Comparison of ENCODE assay signal across 8 mouse cellular contexts in genomic region chr7:45127700-45128224, GRCm38 (mm10). TPM values are rescaled to one million over a fixed set of nuclear protein-coding genes. Genes with fewer than 3 reads are reported as not detected.
A peak's percentile ranks its signal among the peaks of the same experiment; 100 is the strongest.
DNase-seq lines count a peak whose midpoint lies in the region; ATAC-seq and TF ChIP-seq lines count a peak whose summit lies in the region.

No protein-coding gene starts in this region.

- H3K9me3 ChIP-seq in limb, embryonic 14.5 days (ENCODE audit: control insufficient read depth, low read length): no peaks in the 10 kb centered on the region
- H3K9me3 ChIP-seq in stomach, embryonic 16.5 days (replicated peaks; ENCODE audit: control insufficient read depth, low read length): no peaks in the 10 kb centered on the region

- ATAC-seq in limb, embryonic 14.5 days (ENCODE audit: low FRiP score, low read depth): no peak
- no peak for ATAC-seq in stomach, embryonic 16.5 days (ENCODE audit: insufficient read depth, low FRiP score)

- no peak for DNase-seq in gastrocnemius, adult 2 months
- no peak for DNase-seq in gastrocnemius, postnatal 36 days
- no peak for DNase-seq in thymus, adult 2 months
- DNase-seq in thymus, postnatal 14 days: no peak
- no peak for DNase-seq in limb, embryonic 14.5 days (ENCODE audit: low spot score)
- DNase-seq in yolk sac, embryonic 10.5 days (ENCODE audit: low spot score): no peak
- no peak for DNase-seq in layer of hippocampus, adult 9-11 months

- H3K4me1 ChIP-seq in thymus, adult 2 months (replicated peaks; ENCODE audit: control insufficient read depth, insufficient read depth, low read length): peaks cover 35% of the 10 kb centered on the region
- H3K4me1 ChIP-seq in limb, embryonic 14.5 days (ENCODE audit: control insufficient read depth, insufficient read depth, low read length): peaks cover 31% of the 10 kb centered on the region
- H3K4me1 ChIP-seq in stomach, embryonic 16.5 days (ENCODE audit: control insufficient read depth, insufficient read depth, low read length): peaks cover 29% of the 10 kb centered on the region

- peak overlapping the region; percentile 99 for H3K9ac ChIP-seq in limb, embryonic 14.5 days (ENCODE audit: low read depth, low read length, severe bottlenecking)
- peak overlapping the region; percentile 99 for H3K9ac ChIP-seq in stomach, embryonic 16.5 days (ENCODE audit: low read length)

- no peak for TF ChIP-seq CTCF in gastrocnemius, adult 2 months (IDR thresholded peaks at IDR 0.05)
- no peak for TF ChIP-seq CTCF in thymus, adult 2 months (IDR thresholded peaks at IDR 0.05; ENCODE audit: borderline replicate concordance, control insufficient read depth, extremely low read depth, insufficient read depth, low read length, poor library complexity)

- H3K27me3 ChIP-seq in thymus, adult 2 months (ENCODE audit: control insufficient read depth, insufficient read depth, low read length): no peaks in the 10 kb centered on the region
- no peaks in the 10 kb centered on the region for H3K27me3 ChIP-seq in limb, embryonic 14.5 days (ENCODE audit: control insufficient read depth, insufficient read depth, low read length)
- no peaks in the 10 kb centered on the region for H3K27me3 ChIP-seq in stomach, embryonic 16.5 days (ENCODE audit: control insufficient read depth, insufficient read depth, low read length)

- H3K4me3 ChIP-seq in gastrocnemius, adult 2 months: peak overlapping the region; percentile 90
- peak overlapping the region; percentile 84 for H3K4me3 ChIP-seq in thymus, adult 2 months (ENCODE audit: control insufficient read depth, insufficient read depth, low read length)
- H3K4me3 ChIP-seq in limb, embryonic 14.5 days (replicated peaks; ENCODE audit: low read length): peak overlapping the region; percentile 96
- H3K4me3 ChIP-seq in stomach, embryonic 16.5 days (replicated peaks; ENCODE audit: low read length): peak overlapping the region; percentile 62

- intact Hi-C loops in gastrocnemius, adult 2 months (cut with DNase I): no loop called here
- intact Hi-C loops in gastrocnemius, postnatal 36 days (cut with DNase I): no loop called here

- 3% methylated on average over 6 of the region's 6 CpGs for WGBS in thymus, adult 2 months
- WGBS in limb, embryonic 14.5 days: 1% methylated on average over 6 of the region's 6 CpGs
- 2% methylated on average over 6 of the region's 6 CpGs for WGBS in stomach, embryonic 16.5 days

- H3K4me2 ChIP-seq in limb, embryonic 14.5 days (replicated peaks; ENCODE audit: low read depth, low read length, severe bottlenecking): peak overlapping the region; percentile 90
- H3K4me2 ChIP-seq in stomach, embryonic 16.5 days (ENCODE audit: low read depth, low read length): peak overlapping the region; percentile 69

- no peak for TF ChIP-seq POLR2A in thymus, adult 2 months (IDR thresholded peaks at IDR 0.05; ENCODE audit: control insufficient read depth, extremely low read depth, insufficient read depth, low read length, poor library complexity)
- TF ChIP-seq POLR2A in limb, embryonic 14.5 days (IDR thresholded peaks at IDR 0.05; ENCODE audit: borderline replicate concordance, extremely low read depth, insufficient read depth, insufficient read length): no peak

- H3K36me3 ChIP-seq in thymus, adult 2 months (ENCODE audit: control insufficient read depth, insufficient read depth, low read length): peaks cover 27% of the 10 kb centered on the region
- peaks cover 36% of the 10 kb centered on the region for H3K36me3 ChIP-seq in limb, embryonic 14.5 days (ENCODE audit: control insufficient read depth, insufficient read depth, low read length)
- peaks cover 15% of the 10 kb centered on the region for H3K36me3 ChIP-seq in stomach, embryonic 16.5 days (ENCODE audit: control insufficient read depth, insufficient read depth, low read length)

- peak overlapping the region; percentile 96 for H3K27ac ChIP-seq in gastrocnemius, adult 2 months
- no peak overlapping the region; the same call in 1 of the 2 replicates for H3K27ac ChIP-seq in thymus, adult 2 months (ENCODE audit: control insufficient read depth, insufficient read depth, low read length)
- peak overlapping the region; percentile 91 for H3K27ac ChIP-seq in limb, embryonic 14.5 days (replicated peaks; ENCODE audit: low read depth, low read length)
- H3K27ac ChIP-seq in stomach, embryonic 16.5 days (ENCODE audit: low read length): peak overlapping the region; percentile 84

RNA-seq across cellular contexts. Expression of gene Rpl13a, which starts 0.8 kb away (rescaled TPM):
- 100 to 1,000 TPM; 552 to 624 TPM for total RNA-seq in gastrocnemius, adult 2 months (2021)
- total RNA-seq in gastrocnemius, postnatal 36 days (2021): 100 to 1,000 TPM; 488 to 598 TPM
- polyA plus RNA-seq in thymus, adult 2 months (2012; rRNA removed): 4,999 and 5,006 TPM in 2 replicates
- 3,691 and 3,912 TPM in 2 replicates for polyA plus RNA-seq in limb, embryonic 14.5 days (2012; rRNA removed)
- 1,718 and 1,777 TPM in 2 replicates for polyA plus RNA-seq in limb, embryonic 14.5 days (2014; fragmentation: Nextera tagmentation; extraction: Ambion mirVana)
- polyA plus RNA-seq in stomach, embryonic 16.5 days (2015; fragmentation: Nextera tagmentation; extraction: Ambion mirVana): 1,102 and 1,332 TPM in 2 replicates

RNA-seq across cellular contexts. Expression of gene Rps11, which starts 3.5 kb away (rescaled TPM):
- 100 to 1,000 TPM; 457 to 518 TPM for total RNA-seq in gastrocnemius, adult 2 months (2021)
- total RNA-seq in gastrocnemius, postnatal 36 days (2021): 100 to 1,000 TPM; 388 to 460 TPM
- 343 and 363 TPM in 2 replicates for polyA plus RNA-seq in thymus, adult 2 months (2012; rRNA removed)
- polyA plus RNA-seq in limb, embryonic 14.5 days (2012; rRNA removed): 563 and 814 TPM in 2 replicates
- polyA plus RNA-seq in limb, embryonic 14.5 days (2014; fragmentation: Nextera tagmentation; extraction: Ambion mirVana): 1,719 and 1,751 TPM in 2 replicates
- 1,225 and 1,374 TPM in 2 replicates for polyA plus RNA-seq in stomach, embryonic 16.5 days (2015; fragmentation: Nextera tagmentation; extraction: Ambion mirVana)

RNA-seq across cellular contexts. Expression of gene Gm45713, which starts 8.3 kb away (rescaled TPM):
- under 1 TPM in 1 of 2 experiments, not detected in 1; 0.26 TPM for total RNA-seq in gastrocnemius, adult 2 months (2021)
- not detected for total RNA-seq in gastrocnemius, postnatal 36 days (2021)
- 0.27 and 0.91 TPM in 2 replicates for polyA plus RNA-seq in thymus, adult 2 months (2012; rRNA removed)
- polyA plus RNA-seq in limb, embryonic 14.5 days (2012; rRNA removed): 0.31 TPM in 1 of 2 replicates, not detected in the other
- 0.39 and 1.4 TPM in 2 replicates for polyA plus RNA-seq in limb, embryonic 14.5 days (2014; fragmentation: Nextera tagmentation; extraction: Ambion mirVana)
- not detected in 2 replicates for polyA plus RNA-seq in stomach, embryonic 16.5 days (2015; fragmentation: Nextera tagmentation; extraction: Ambion mirVana)

RNA-seq across cellular contexts. Expression of gene Flt3l, which starts 8.5 kb away (rescaled TPM):
- 1 to 10 TPM; 2.2 to 3.3 TPM for total RNA-seq in gastrocnemius, adult 2 months (2021)
- 1 to 10 TPM; 2.8 to 4.0 TPM for total RNA-seq in gastrocnemius, postnatal 36 days (2021)
- 177 and 207 TPM in 2 replicates for polyA plus RNA-seq in thymus, adult 2 months (2012; rRNA removed)
- polyA plus RNA-seq in limb, embryonic 14.5 days (2012; rRNA removed): 12.4 and 18.6 TPM in 2 replicates
- polyA plus RNA-seq in limb, embryonic 14.5 days (2014; fragmentation: Nextera tagmentation; extraction: Ambion mirVana): 2.2 and 3.3 TPM in 2 replicates
- polyA plus RNA-seq in stomach, embryonic 16.5 days (2015; fragmentation: Nextera tagmentation; extraction: Ambion mirVana): 2.2 and 2.8 TPM in 2 replicates

RNA-seq across cellular contexts. Expression of gene Fcgrt, which starts 24.1 kb away (rescaled TPM):
- 10 to 100 TPM; 33.6 to 38.5 TPM for total RNA-seq in gastrocnemius, adult 2 months (2021)
- total RNA-seq in gastrocnemius, postnatal 36 days (2021): 10 to 100 TPM; 39.2 to 40.0 TPM
- polyA plus RNA-seq in thymus, adult 2 months (2012; rRNA removed): 30.8 and 38.9 TPM in 2 replicates
- polyA plus RNA-seq in limb, embryonic 14.5 days (2012; rRNA removed): 56.1 and 64.6 TPM in 2 replicates
- 88.4 and 89.0 TPM in 2 replicates for polyA plus RNA-seq in limb, embryonic 14.5 days (2014; fragmentation: Nextera tagmentation; extraction: Ambion mirVana)
- 138 and 149 TPM in 2 replicates for polyA plus RNA-seq in stomach, embryonic 16.5 days (2015; fragmentation: Nextera tagmentation; extraction: Ambion mirVana)
